Comparison of ENCODE assay signal across 8 mouse cellular contexts in the genomic region with DNA sequence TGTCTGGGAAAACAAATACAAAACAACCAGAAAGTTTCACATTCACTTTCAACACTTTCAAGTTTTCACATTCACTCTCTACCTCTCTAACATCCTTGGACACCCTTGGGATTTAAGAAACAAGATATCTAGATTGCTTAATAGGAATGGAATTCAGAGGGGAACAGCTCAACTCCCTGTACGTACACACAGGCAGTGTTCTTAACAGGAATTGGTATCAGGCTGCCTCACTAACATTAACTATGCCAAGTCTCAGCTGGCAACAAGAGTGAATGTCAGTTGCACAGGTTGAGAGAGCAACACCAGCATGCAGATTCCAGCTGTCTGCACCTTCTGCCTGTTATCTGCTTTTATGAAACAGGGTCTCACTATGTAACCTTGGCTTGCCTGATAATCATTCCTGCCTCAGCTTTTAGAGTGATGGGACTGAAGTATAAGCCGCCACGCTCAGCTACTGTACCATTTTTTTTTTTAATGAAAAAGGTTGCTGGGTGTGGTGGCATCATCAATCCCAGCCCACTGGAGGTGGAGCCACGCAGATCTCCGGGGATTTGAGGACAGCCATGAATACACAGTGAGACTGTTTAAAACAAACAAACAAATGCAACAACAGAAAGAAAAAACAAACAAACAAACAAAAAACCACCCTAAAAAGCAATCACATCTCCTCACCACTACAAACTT. TPM values are rescaled to one million over a fixed set of nuclear protein-coding genes. Genes with fewer than 3 reads are reported as not detected.
DNase-seq lines count a peak whose midpoint lies in the region; ATAC-seq and TF ChIP-seq lines count a peak whose summit lies in the region.

No protein-coding gene starts in this region.

- no peaks in the 10 kb centered on the region for H3K27me3 ChIP-seq in cerebellum, adult 2 months (ENCODE audit: control insufficient read depth, insufficient read depth, low read length)
- H3K27me3 ChIP-seq in midbrain, embryonic 14.5 days (ENCODE audit: control insufficient read depth, insufficient read depth, low read length) = no peaks in the 10 kb centered on the region
- H3K27me3 ChIP-seq in midbrain, postnatal 0 days (ENCODE audit: insufficient read depth, low read length) = no peaks in the 10 kb centered on the region
- H3K27me3 ChIP-seq in stomach, postnatal 0 days (ENCODE audit: control insufficient read depth, insufficient read depth, low read length) = no peaks in the 10 kb centered on the region

- ATAC-seq in midbrain, embryonic 14.5 days (ENCODE audit: low FRiP score, low TSS enrichment) = no peak
- no peak for ATAC-seq in midbrain, postnatal 0 days (ENCODE audit: low FRiP score)
- ATAC-seq in stomach, postnatal 0 days (ENCODE audit: low FRiP score, low TSS enrichment) = no peak

- TF ChIP-seq EP300 in stomach, postnatal 0 days (optimal IDR thresholded peaks at IDR 0.05) = no peak

- peaks cover 18% of the 10 kb centered on the region for H3K36me3 ChIP-seq in midbrain, embryonic 14.5 days (ENCODE audit: control insufficient read depth, insufficient read depth, low read length)
- 0 out of 2 replicates have a peak, but pooled peaks cover 5% of the 10 kb centered on the region for H3K36me3 ChIP-seq in midbrain, postnatal 0 days (ENCODE audit: insufficient read depth, low read length)
- H3K36me3 ChIP-seq in stomach, postnatal 0 days (ENCODE audit: control insufficient read depth, insufficient read depth, low read length) = no peaks in the 10 kb centered on the region

- peak in 1 of 2 experiments; percentile 17 for DNase-seq in cerebellum, adult 2 months
- no peak for DNase-seq in cerebellum, postnatal 25 days
- DNase-seq in midbrain, embryonic 14.5 days = no peak
- no peak for DNase-seq in midbrain, postnatal 0 days (ENCODE audit: low spot score)
- peak; percentile 49 to 54 for DNase-seq in heart, postnatal 10 days
- no peak for DNase-seq in stomach, postnatal 0 days (ENCODE audit: low spot score)
- DNase-seq in urinary bladder, adult 2 months (ENCODE audit: low spot score) = no peak
- no peak for DNase-seq in thymus, postnatal 25 days

- no peak for TF ChIP-seq CTCF in cerebellum, adult 2 months (IDR thresholded peaks at IDR 0.05; ENCODE audit: borderline replicate concordance, insufficient read depth, low read depth, low read length)
- TF ChIP-seq CTCF in midbrain, postnatal 0 days (IDR thresholded peaks at IDR 0.05) = no peak
- no peak for TF ChIP-seq CTCF in stomach, postnatal 0 days (IDR thresholded peaks at IDR 0.05; ENCODE audit: low read depth)

- no peak overlapping the region for H3K9ac ChIP-seq in midbrain, embryonic 14.5 days (replicated peaks; ENCODE audit: low read length)
- no peak overlapping the region for H3K9ac ChIP-seq in midbrain, postnatal 0 days (replicated peaks; ENCODE audit: low read length, poor library complexity, severe bottlenecking)
- no peak overlapping the region for H3K9ac ChIP-seq in stomach, postnatal 0 days (ENCODE audit: low read length)

- peak overlapping the region; percentile 88 for H3K4me2 ChIP-seq in midbrain, embryonic 14.5 days (ENCODE audit: low read length)
- no peak overlapping the region for H3K4me2 ChIP-seq in midbrain, postnatal 0 days (ENCODE audit: low read depth, low read length, poor library complexity, severe bottlenecking)
- H3K4me2 ChIP-seq in stomach, postnatal 0 days (replicated peaks; ENCODE audit: low read depth) = peak overlapping the region; percentile 82; the same call in 1 of the 2 replicates

- 26% methylated on average over 5 of the region's 5 CpGs for WGBS in cerebellum, adult 2 months
- WGBS in midbrain, embryonic 14.5 days = 80% methylated on average over 5 of the region's 5 CpGs
- WGBS in midbrain, postnatal 0 days = 78% methylated on average over 5 of the region's 5 CpGs
- 25% methylated on average over 5 of the region's 5 CpGs for WGBS in stomach, postnatal 0 days

- H3K4me3 ChIP-seq in cerebellum, adult 2 months (replicated peaks; ENCODE audit: insufficient read depth, low read depth, low read length) = peak overlapping the region; percentile 18
- H3K4me3 ChIP-seq in midbrain, embryonic 14.5 days (replicated peaks; ENCODE audit: low read depth, low read length) = no peak overlapping the region
- no peak overlapping the region for H3K4me3 ChIP-seq in midbrain, postnatal 0 days (ENCODE audit: low read depth, low read length)
- no peak overlapping the region for H3K4me3 ChIP-seq in stomach, postnatal 0 days (ENCODE audit: low read depth, low read length)

- intact Hi-C loops in heart, postnatal 10 days (cut with DNase I) = loop anchor here (5.0 kb wide), 1 partner anchor 42 kb away; the partner anchor contains the start of genes Hmmr and Nudcd2

- H3K9me3 ChIP-seq in midbrain, embryonic 14.5 days (ENCODE audit: control insufficient read depth, low read length) = no peaks in the 10 kb centered on the region
- H3K9me3 ChIP-seq in midbrain, postnatal 0 days (ENCODE audit: low read length) = no peaks in the 10 kb centered on the region
- no peaks in the 10 kb centered on the region for H3K9me3 ChIP-seq in stomach, postnatal 0 days (ENCODE audit: control insufficient read depth, low read length)

- H3K27ac ChIP-seq in cerebellum, adult 2 months (ENCODE audit: insufficient read depth, low read length) = no peak overlapping the region
- no peak overlapping the region for H3K27ac ChIP-seq in midbrain, embryonic 14.5 days (replicated peaks; ENCODE audit: low read depth, low read length)
- no peak overlapping the region for H3K27ac ChIP-seq in midbrain, postnatal 0 days (ENCODE audit: low read depth, low read length)
- H3K27ac ChIP-seq in stomach, postnatal 0 days (replicated peaks) = no peak overlapping the region

- no peak for TF ChIP-seq POLR2A in cerebellum, adult 2 months (IDR thresholded peaks at IDR 0.05; ENCODE audit: borderline replicate concordance, insufficient read depth, low read length)

- peaks cover 14% of the 10 kb centered on the region for H3K4me1 ChIP-seq in cerebellum, adult 2 months (ENCODE audit: control insufficient read depth, insufficient read depth, low read length)
- H3K4me1 ChIP-seq in midbrain, embryonic 14.5 days (ENCODE audit: control insufficient read depth, insufficient read depth, low read length) = peaks cover 18% of the 10 kb centered on the region
- peaks cover 8% of the 10 kb centered on the region; the same call in 1 of the 2 replicates for H3K4me1 ChIP-seq in midbrain, postnatal 0 days (ENCODE audit: insufficient read depth, low read length)
- 0 out of 2 replicates have a peak, but pooled peaks cover 5% of the 10 kb centered on the region for H3K4me1 ChIP-seq in stomach, postnatal 0 days (replicated peaks; ENCODE audit: control insufficient read depth, insufficient read depth)

RNA-seq across cellular contexts. Expression of gene Mat2b, which starts 4.4 kb away (rescaled TPM):
- polyA plus RNA-seq in cerebellum, adult 2 months (2012; rRNA removed) = 109 and 124 TPM in 2 replicates
- polyA plus RNA-seq in midbrain, embryonic 14.5 days (2014; fragmentation: Nextera tagmentation; extraction: Ambion mirVana) = 55.3 and 69.9 TPM in 2 replicates
- total RNA-seq in midbrain, postnatal 0 days (2014; rRNA removed) = 27.0 and 41.3 TPM in 2 replicates
- polyA plus RNA-seq in midbrain, postnatal 0 days (2015; fragmentation: Nextera tagmentation; extraction: Ambion mirVana) = 41.5 and 41.9 TPM in 2 replicates
- 10 to 100 TPM; 95.1 to 96.9 TPM for total RNA-seq in heart, postnatal 10 days (2021)
- 87.4 and 87.9 TPM in 2 replicates for polyA plus RNA-seq in stomach, postnatal 0 days (2015; fragmentation: Nextera tagmentation; extraction: Ambion mirVana)
- 93.8 and 101 TPM in 2 replicates for polyA plus RNA-seq in urinary bladder, adult 2 months (2012; rRNA removed)

RNA-seq across cellular contexts. Expression of gene Hmmr, which starts 42.6 kb away (rescaled TPM):
- 0.08 and 0.13 TPM in 2 replicates for polyA plus RNA-seq in cerebellum, adult 2 months (2012; rRNA removed)
- polyA plus RNA-seq in midbrain, embryonic 14.5 days (2014; fragmentation: Nextera tagmentation; extraction: Ambion mirVana) = 5.1 and 8.7 TPM in 2 replicates
- total RNA-seq in midbrain, postnatal 0 days (2014; rRNA removed) = 1.9 and 3.5 TPM in 2 replicates
- polyA plus RNA-seq in midbrain, postnatal 0 days (2015; fragmentation: Nextera tagmentation; extraction: Ambion mirVana) = 1.9 and 2.5 TPM in 2 replicates
- 10 to 100 TPM; 10.1 to 10.7 TPM for total RNA-seq in heart, postnatal 10 days (2021)
- 7.9 and 11.5 TPM in 2 replicates for polyA plus RNA-seq in stomach, postnatal 0 days (2015; fragmentation: Nextera tagmentation; extraction: Ambion mirVana)
- 0.99 and 1.2 TPM in 2 replicates for polyA plus RNA-seq in urinary bladder, adult 2 months (2012; rRNA removed)

RNA-seq across cellular contexts. Expression of gene Nudcd2, which starts 42.9 kb away (rescaled TPM):
- polyA plus RNA-seq in cerebellum, adult 2 months (2012; rRNA removed) = 22.2 and 22.9 TPM in 2 replicates
- polyA plus RNA-seq in midbrain, embryonic 14.5 days (2014; fragmentation: Nextera tagmentation; extraction: Ambion mirVana) = 62.9 and 74.9 TPM in 2 replicates
- total RNA-seq in midbrain, postnatal 0 days (2014; rRNA removed) = 17.4 and 20.1 TPM in 2 replicates
- polyA plus RNA-seq in midbrain, postnatal 0 days (2015; fragmentation: Nextera tagmentation; extraction: Ambion mirVana) = 42.0 and 45.9 TPM in 2 replicates
- 10 to 100 TPM; 22.1 to 22.6 TPM for total RNA-seq in heart, postnatal 10 days (2021)
- 79.8 and 83.1 TPM in 2 replicates for polyA plus RNA-seq in stomach, postnatal 0 days (2015; fragmentation: Nextera tagmentation; extraction: Ambion mirVana)
- polyA plus RNA-seq in urinary bladder, adult 2 months (2012; rRNA removed) = 23.5 and 24.1 TPM in 2 replicates

Comparison
In these comparisons a context has a peak if more than half of its experiments do, and no peak if none do; other contexts are left out.
1. DNase-seq: peak in heart, postnatal 10 days (2 of 2); none in cerebellum, postnatal 25 days (0 of 2), midbrain, embryonic 14.5 days (single experiment), midbrain, postnatal 0 days (single experiment), stomach, postnatal 0 days (single experiment), urinary bladder, adult 2 months (single experiment) and thymus, postnatal 25 days (single experiment).